Mouse (Mus musculus) embryonic facial prominence, embryonic 14.5 days (tissue): ENCODE measurements around the gene 1700069L16Rik. TPM values are rescaled to one million over a fixed set of nuclear protein-coding genes. Genes with fewer than 3 reads are reported as not detected.

ENCODE experiments used
- ATAC-seq: fragments of 200-750 bp; cut with Nextera tagmentation; 2 replicates; pipeline ENCODE4 v1.8.0; 2017; ENCODE audit warnings: low read depth, moderate number of reproducible peaks, moderate TSS enrichment
- DNase-seq: peaks from one replicate; pipeline ENCODE4 v3.0.0-alpha.2; 2015; ENCODE audit warnings: low spot score
- H3K27ac ChIP-seq: fragments of 300-500 bp; sonication (generic); replicated peaks from 2 replicates; pipeline ENCODE4 v1.5.1; 2014; ENCODE audit warnings: low read depth, mild to moderate bottlenecking, low read length, moderate library complexity
- H3K27me3 ChIP-seq: fragments of 300-500 bp; sonication (generic); replicated peaks from 2 replicates; pipeline ENCODE4 v1.6.1; 2014; ENCODE audit warnings: low read length; ENCODE audit not compliant: control insufficient read depth, insufficient read depth
- H3K36me3 ChIP-seq: fragments of 300-500 bp; sonication (generic); 2 replicates; pipeline ENCODE4 v1.6.1; 2014; ENCODE audit warnings: low read length, mixed read lengths; ENCODE audit not compliant: control insufficient read depth, insufficient read depth
- H3K4me1 ChIP-seq: fragments of 300-500 bp; sonication (generic); 2 replicates; pipeline ENCODE4 v1.6.1; 2014; ENCODE audit warnings: antibody characterized with exemption, low read length; ENCODE audit not compliant: control insufficient read depth, insufficient read depth
- H3K4me2 ChIP-seq: fragments of 300-500 bp; sonication (generic); 2 replicates; pipeline ENCODE4 v1.6.1; 2014; ENCODE audit warnings: low read depth, mild to moderate bottlenecking, low read length, moderate library complexity, mixed read lengths
- H3K4me3 ChIP-seq: fragments of 300-500 bp; sonication (generic); 2 replicates; pipeline ENCODE4 v1.5.1; 2014; ENCODE audit warnings: low read depth, mild to moderate bottlenecking, low read length
- H3K9ac ChIP-seq: fragments of 300-500 bp; sonication (generic); 2 replicates; pipeline ENCODE4 v1.6.1; 2014; ENCODE audit warnings: low read depth, mild to moderate bottlenecking, low read length, moderate library complexity, mixed read lengths
- H3K9me3 ChIP-seq: fragments of 300-500 bp; sonication (generic); 2 replicates; pipeline ENCODE4 v1.6.1; 2016; ENCODE audit warnings: low read length; ENCODE audit not compliant: control insufficient read depth
- WGBS: fragments of 180-500 bp; shearing (Covaris S2); extraction: QIAGEN DNeasy Blood & Tissue Kit; methylation state at CpG from one replicate; pipeline ENCODE4 v1.1.7; 2014; 5-methylcytosine and 5-hydroxymethylcytosine counted together
- polyA plus RNA-seq: library from polyadenylated mRNA; unstranded; fragments of >200 nt; fragmentation: Nextera tagmentation; extraction: Ambion mirVana; gene quantifications from 2 replicates; pipeline ENCODE4 v1.2.1, GENCODE M21; 2014

The 1700069L16Rik gene
- not detected in 2 replicates for polyA plus RNA-seq

DNA sequence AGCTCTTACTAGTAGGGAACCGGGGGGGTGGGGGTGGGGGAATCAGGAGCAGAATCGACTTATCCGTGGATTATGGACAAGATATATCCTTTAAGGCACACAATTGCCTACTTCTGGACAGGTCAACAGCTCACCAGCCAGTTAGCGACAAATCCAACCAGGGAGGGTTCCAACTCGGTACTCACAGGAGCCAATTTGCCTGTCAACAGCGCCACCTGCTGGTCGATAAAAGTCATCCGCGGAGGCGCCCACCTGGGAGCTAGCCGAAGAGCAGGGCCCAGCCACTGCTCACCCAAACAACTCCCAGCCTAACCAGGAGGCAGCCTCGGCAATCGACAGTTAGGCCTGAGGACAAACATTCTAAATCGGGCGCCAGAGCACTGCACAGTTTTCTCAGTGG, at the start of gene 1700069L16Rik:
Gene 1700069L16Rik, minus strand, starts transcription at position 327 of the 400 bp plus-strand sequence.
- no peaks in the 10 kb centered on the region for H3K9me3 ChIP-seq
- 4% methylated on average over 15 of the region's 15 CpGs for WGBS
- H3K4me1 ChIP-seq = no peaks in the 10 kb centered on the region
- no peak within 1 kb of the TSS for H3K27ac ChIP-seq
- H3K27me3 ChIP-seq = no peaks in the 10 kb centered on the region
- DNase-seq (peak; percentile 84), ATAC-seq (peak; percentile 68; the same call in 1 of the 2 replicates)
- no peak within 1 kb of the TSS for H3K4me3 ChIP-seq
- H3K4me2 ChIP-seq = no peak within 1 kb of the TSS
- no peak within 1 kb of the TSS for H3K9ac ChIP-seq
- no peaks in the 10 kb centered on the region for H3K36me3 ChIP-seq

DNA sequence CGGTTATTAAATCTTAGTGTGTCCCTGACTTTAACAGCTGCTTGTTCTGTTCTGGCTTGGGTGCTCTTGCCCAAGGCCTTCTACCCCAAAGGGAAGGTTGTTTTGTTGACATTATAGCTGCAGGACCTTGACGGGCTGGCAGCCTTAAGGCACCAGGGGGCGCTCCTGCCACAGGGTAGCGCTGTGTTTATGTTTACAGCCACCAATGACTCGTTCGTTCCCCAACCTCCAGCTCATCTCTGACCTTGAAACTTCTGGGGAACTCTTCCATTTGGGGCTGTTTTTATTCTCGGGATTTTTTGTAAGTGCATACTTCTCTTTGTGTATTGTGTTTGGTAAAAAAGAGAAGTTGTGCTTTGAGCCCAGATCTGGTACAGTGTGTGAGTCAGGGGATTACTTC, 49.1 kb upstream of the 1700069L16Rik start:
- H3K4me1 ChIP-seq = peaks cover 10% of the 10 kb centered on the region
- no peak overlapping the region for H3K27ac ChIP-seq
- no peak for ATAC-seq
- H3K36me3 ChIP-seq = peaks cover 36% of the 10 kb centered on the region
- no peaks in the 10 kb centered on the region for H3K27me3 ChIP-seq
- peak; percentile 86 for DNase-seq
- peak overlapping the region; percentile 97 for H3K4me2 ChIP-seq
- peak overlapping the region; percentile 75; the same call in 1 of the 2 replicates for H3K9ac ChIP-seq
- WGBS = under 1% methylated on average over 7 of the region's 7 CpGs
- H3K4me3 ChIP-seq = peak overlapping the region; percentile 99
- H3K9me3 ChIP-seq = no peaks in the 10 kb centered on the region

DNA sequence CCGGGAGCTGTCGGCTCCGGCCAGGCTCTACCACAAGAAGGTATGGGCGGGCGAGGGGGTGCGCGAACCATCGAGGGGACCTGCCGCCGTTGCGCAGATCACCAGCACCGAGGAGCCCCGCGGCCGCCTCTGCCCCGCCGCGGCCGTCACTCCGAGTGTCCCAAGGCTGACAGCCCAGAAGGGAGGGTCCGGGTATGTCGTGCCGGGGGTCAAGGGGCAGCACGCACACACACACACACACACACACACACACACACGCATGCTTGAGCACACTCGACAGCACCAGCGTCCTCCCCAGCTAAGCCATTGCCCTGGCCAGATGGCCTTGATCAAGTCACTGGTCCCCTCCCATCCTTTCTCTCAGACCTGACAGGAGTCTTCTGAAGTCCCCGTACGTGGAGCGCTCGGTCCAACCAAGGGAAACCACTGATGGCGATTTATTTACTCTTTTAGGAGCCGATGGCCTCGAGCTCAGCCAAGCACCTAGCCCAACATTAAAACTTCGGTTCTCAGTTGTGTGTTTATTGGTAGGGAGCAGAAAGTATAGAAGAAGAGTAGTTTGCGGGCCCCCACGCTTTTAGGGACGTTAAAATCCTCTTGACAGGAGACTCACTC, 48.4 kb upstream of the 1700069L16Rik start:
- H3K4me1 ChIP-seq = peaks cover 10% of the 10 kb centered on the region
- H3K9ac ChIP-seq = peak overlapping the region; percentile 75
- WGBS = 5% methylated on average over 12 of the region's 38 CpGs
- H3K27me3 ChIP-seq = no peaks in the 10 kb centered on the region
- peak overlapping the region; percentile 97 for H3K4me2 ChIP-seq
- no peaks in the 10 kb centered on the region for H3K9me3 ChIP-seq
- ATAC-seq (peak; percentile 2; the same call in 1 of the 2 replicates), DNase-seq (no peak)
- peak overlapping the region; percentile 99 for H3K4me3 ChIP-seq
- H3K36me3 ChIP-seq = peaks cover 37% of the 10 kb centered on the region
- H3K27ac ChIP-seq = no peak overlapping the region; the same call in 1 of the 2 replicates

DNA sequence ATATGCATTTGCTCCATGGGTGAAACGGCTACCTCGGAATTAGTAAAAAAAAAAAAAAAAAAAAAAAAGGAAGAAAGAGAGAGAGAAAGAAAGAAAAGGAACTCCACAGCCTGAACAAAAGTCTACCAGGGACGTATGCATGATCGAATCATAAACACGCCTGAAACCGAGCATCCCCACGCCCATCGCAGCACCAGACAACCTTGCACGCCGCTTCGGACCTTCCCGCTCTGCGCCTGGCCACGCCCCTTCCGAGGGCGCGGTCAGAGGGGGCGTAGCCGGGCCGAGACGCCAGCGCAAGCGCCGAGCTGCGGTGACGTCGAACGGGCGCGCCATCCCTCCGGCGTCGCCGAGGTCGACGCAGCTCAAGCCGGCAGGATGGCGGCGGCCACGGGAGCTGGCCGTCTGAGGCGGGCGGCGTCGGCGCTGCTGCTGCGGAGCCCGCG, 47.9 kb upstream of the 1700069L16Rik start, which contains the start of the genes Sart3 and Iscu:
Gene Sart3, minus strand, starts transcription at position 61 of the 446 bp plus-strand sequence.
Gene Iscu, plus strand, starts transcription at position 299 of the 446 bp plus-strand sequence.
- ATAC-seq (peak; percentile 88), DNase-seq (peak; percentile 97)
- H3K36me3 ChIP-seq = peaks cover 42% of the 10 kb centered on the region
- H3K4me2 ChIP-seq = peak within 1 kb of the TSS; percentile 97
- peak within 1 kb of the TSS; percentile 99 for H3K4me3 ChIP-seq
- H3K4me1 ChIP-seq = peaks cover 10% of the 10 kb centered on the region
- WGBS = 0% methylated on average over 8 of the region's 49 CpGs
- H3K9me3 ChIP-seq = no peaks in the 10 kb centered on the region
- H3K27me3 ChIP-seq = no peaks in the 10 kb centered on the region
- H3K9ac ChIP-seq = peak within 1 kb of the TSS; percentile 95
- H3K27ac ChIP-seq = peak within 1 kb of the TSS; percentile 99

DNA sequence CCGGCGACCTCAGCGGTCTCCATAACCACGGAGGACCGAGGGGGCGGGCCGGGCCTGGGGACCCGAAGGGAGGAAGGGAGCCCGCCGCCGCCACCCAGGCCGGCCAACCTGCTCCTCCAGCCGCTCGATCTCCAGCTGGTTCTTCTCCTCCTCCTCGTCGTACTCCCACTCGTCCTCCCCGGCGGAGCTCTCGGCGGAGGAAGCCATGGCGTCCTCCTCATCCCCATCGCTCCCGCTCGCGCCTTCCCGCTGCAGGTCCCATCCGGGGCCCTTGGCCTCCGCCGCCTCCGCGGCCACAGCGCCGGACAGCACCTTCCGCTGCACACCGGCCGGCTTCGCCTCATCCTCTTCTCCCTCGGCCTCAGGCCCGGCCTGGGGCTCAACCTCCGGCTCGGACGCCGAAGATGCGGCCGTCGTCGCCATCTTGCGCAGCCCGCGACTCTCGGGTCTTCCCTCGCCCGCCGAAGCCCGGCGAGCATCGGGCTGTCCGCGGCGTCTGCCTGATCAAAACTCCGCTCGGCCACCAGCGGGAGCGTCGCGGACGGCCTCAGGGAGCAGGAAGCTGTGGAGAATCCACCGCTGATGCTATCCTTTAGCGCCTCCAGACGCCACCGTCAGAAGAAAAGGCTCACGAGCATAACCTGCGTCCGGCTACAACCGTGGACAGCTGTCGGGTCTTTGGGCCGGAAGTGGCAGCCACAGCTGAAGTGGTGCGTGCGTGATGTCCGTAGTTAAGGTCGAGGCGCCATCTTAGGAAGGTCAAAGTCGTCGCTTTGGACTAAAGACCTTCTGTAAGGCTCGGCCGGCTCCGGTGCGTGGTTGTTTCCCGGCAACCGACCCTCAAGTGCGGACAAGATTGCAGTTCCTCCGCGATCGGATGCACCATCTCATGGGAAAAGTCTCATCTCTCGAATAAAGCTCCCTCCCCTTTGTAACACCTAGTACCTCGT, 46.9 kb upstream of the 1700069L16Rik start:
- peak overlapping the region; percentile 95 for H3K9ac ChIP-seq
- peak overlapping the region; percentile 97 for H3K4me2 ChIP-seq
- under 1% methylated on average over 76 of the region's 97 CpGs for WGBS
- H3K4me3 ChIP-seq = peak overlapping the region; percentile 99
- ATAC-seq (peak; percentile 85), DNase-seq (peak; percentile 96)
- H3K9me3 ChIP-seq = no peaks in the 10 kb centered on the region
- peaks cover 38% of the 10 kb centered on the region for H3K36me3 ChIP-seq
- H3K27ac ChIP-seq = peak overlapping the region; percentile 99
- no peaks in the 10 kb centered on the region for H3K27me3 ChIP-seq
- peaks cover 10% of the 10 kb centered on the region for H3K4me1 ChIP-seq

DNA sequence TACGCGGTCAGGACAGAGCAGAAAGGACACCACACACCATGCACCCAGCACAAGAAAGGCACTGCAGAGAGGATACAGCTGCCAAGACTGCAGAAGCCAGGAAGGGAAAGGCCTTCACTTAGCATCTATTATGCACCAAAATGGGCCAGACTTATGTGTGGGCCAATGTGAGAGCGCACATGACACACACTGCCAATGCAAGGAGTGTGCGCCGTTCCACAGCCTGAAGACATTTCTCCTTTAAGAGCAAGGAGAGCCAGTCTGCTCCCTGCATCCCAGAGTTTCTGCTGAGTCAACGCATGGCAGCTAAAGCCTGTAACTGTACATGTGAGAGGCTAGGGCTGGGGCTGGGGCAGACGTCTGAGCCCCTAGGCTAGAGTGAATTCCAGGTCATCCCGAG, 44.2 kb upstream of the 1700069L16Rik start:
- no peaks in the 10 kb centered on the region for H3K27me3 ChIP-seq
- peaks cover 10% of the 10 kb centered on the region for H3K4me1 ChIP-seq
- 90% methylated on average over 8 of the region's 8 CpGs for WGBS
- H3K4me3 ChIP-seq = no peak overlapping the region
- no peak overlapping the region for H3K4me2 ChIP-seq
- no peak overlapping the region for H3K27ac ChIP-seq
- H3K9ac ChIP-seq = no peak overlapping the region
- H3K9me3 ChIP-seq = no peaks in the 10 kb centered on the region
- ATAC-seq (no peak), DNase-seq (no peak)
- H3K36me3 ChIP-seq = peaks cover 23% of the 10 kb centered on the region

DNA sequence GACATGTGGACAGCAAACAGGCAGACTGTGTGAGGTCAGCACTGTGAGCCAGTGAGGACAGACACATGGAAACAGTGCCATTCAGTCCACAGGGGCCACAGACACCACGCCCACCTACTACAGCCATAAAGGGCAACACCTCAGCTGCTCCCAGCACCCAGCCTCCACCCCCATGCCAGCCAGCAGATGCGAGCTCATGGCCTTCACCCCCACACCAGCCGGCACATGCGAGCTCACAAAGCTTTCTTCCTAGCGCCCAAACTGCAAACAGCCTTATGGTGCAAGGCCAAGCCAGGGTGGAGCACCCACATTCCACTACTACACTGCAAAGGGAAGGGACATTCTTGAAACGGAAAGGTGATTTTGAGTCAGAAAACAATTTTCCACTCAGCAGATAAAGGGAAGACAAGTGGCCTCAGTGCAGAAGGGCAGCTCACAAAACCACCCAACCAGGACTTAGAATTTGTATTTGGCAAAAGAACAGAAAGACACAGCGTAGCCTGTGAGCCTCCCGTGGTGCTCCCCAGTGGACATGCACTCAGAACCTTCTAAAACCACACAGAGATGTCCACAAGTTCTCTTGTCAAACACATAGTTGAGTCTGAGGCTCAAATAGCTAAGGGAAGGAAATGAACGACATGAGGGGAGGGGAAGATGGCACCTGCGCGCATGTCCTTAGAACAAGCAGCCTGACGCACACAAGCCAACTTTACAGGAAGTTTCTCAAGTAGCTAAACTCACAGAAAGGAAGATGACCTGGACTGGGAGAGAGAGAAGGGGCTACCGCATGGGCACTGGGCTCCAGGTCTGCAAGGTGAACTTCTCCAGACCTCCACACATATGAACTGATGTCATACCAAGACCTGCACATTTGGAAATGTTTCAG, 41.3 kb upstream of the 1700069L16Rik start:
- H3K4me2 ChIP-seq = no peak overlapping the region
- H3K9me3 ChIP-seq = no peaks in the 10 kb centered on the region
- H3K4me3 ChIP-seq = no peak overlapping the region
- no peak overlapping the region for H3K9ac ChIP-seq
- H3K27ac ChIP-seq = no peak overlapping the region
- peaks cover 52% of the 10 kb centered on the region for H3K36me3 ChIP-seq
- 91% methylated on average over 13 of the region's 13 CpGs for WGBS
- ATAC-seq = no peak
- peaks cover 10% of the 10 kb centered on the region for H3K4me1 ChIP-seq
- DNase-seq = no peak
- H3K27me3 ChIP-seq = no peaks in the 10 kb centered on the region

DNA sequence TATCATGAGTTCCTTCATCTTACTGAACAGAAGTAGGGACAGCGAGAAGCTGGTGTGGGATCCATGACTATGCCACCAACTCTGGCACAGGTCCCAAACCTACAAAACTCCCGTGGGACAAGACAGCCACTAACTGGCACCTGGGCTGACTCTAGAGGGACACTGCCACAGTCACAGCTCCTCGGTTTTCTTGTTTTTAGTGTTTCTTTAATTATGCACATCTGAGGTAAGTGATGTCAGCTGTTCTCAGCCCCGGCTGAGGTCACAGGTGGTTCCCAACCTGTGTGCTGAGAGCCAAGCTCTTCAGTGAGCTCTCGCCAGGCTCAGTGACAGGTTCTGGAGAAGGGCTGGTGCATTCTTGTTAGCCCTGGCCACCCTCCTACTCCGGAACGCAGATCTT, 39.9 kb upstream of the 1700069L16Rik start:
- H3K27ac ChIP-seq = no peak overlapping the region
- no peak overlapping the region for H3K4me3 ChIP-seq
- peaks cover 66% of the 10 kb centered on the region for H3K36me3 ChIP-seq
- no peak overlapping the region for H3K4me2 ChIP-seq
- no peak overlapping the region for H3K9ac ChIP-seq
- no peaks in the 10 kb centered on the region for H3K9me3 ChIP-seq
- DNase-seq (no peak), ATAC-seq (no peak)
- 82% methylated on average over 7 of the region's 7 CpGs for WGBS
- no peaks in the 10 kb centered on the region for H3K27me3 ChIP-seq
- H3K4me1 ChIP-seq = no peaks in the 10 kb centered on the region; the same call in 1 of the 2 replicates
